Mouse (Mus musculus) right cerebral cortex, postnatal 10 days (tissue): ENCODE data around the gene Klhl6.

Experiments
- DNase-seq, 2 experiments: peaks; one replicate each; pipeline ENCODE4 v3.0.0; 2021; ENCODE audit warnings: low spot score in 2 of 2

Klhl6 gene

DNA sequence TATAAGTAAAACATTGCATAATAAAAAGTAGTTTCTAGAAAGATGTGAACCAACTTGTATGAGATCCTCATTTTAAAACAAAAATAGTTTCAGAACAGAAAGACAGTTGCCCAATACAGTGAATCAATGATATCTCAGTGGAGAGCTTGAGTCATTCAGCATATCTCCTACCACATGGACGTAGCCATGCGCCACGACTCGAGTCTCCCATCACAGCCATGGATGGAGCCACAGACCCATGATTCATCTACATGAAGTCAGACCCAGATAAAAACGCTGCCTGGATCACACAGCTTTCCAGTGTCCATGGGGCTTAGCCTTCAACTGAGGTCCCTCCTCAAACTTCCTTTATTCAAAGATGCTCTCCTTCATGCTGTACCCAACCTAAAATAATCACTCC is 13.3 kb downstream of the Klhl6 start:
- no peak for DNase-seq

DNA sequence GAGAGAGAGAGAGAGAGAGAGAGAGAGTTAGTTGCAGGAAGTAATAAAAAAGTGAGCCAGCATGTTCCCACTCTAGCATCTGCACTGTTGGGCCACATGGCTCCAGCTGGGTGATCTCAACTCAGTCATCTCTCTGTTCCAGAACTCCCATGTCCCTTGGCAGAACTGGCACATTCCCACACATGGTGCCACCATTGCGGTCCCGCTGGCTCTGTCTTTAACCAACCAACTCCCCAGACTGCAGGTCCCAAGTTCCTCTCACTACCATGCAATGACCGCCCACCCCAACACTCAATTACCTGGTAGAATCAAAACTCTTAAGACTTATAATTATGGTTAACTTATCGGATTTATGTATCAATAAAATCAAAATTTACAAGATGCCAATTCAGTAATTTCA is 14.2 kb downstream of the Klhl6 start:
- DNase-seq: no peak

- no peak for DNase-seq
Observed at GRCm38 (mm10) chr16:19967897-19968392, 14.9 kb downstream of the Klhl6 start.

- DNase-seq: no peak
Observed at GRCm38 (mm10) chr16:19966976-19967375, 15.9 kb downstream of the Klhl6 start.

- no peak for DNase-seq
Observed at GRCm38 (mm10) chr16:19966437-19966836, 16.4 kb downstream of the Klhl6 start.

GRCm38 (mm10) chr16:19962951-19963350 is 19.9 kb downstream of the Klhl6 start:
- DNase-seq: no peak

DNA sequence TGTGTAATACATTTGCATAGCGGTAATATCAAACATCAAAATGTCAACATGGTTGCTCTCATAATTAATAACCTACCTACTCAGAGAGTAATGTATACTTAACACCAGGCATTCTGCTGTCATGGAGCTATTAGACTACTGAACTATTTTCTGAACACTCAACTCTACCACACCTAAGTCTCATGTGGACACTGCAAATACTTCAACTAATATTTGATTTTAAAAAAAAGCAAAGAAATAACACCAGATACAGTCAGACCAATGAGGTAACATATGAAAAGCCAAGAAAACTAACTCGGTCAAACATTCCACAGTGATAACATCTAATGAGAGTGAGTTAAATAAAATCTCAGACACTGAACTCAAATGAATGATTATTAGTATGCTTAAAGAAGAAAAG is 21.8 kb downstream of the Klhl6 start:
- no peak for DNase-seq

GRCm38 (mm10) chr16:19960407-19961058 is 22.3 kb downstream of the Klhl6 start:
- no peak for DNase-seq

- no peak for DNase-seq
Observed at GRCm38 (mm10) chr16:19957051-19957450, 25.8 kb downstream of the Klhl6 start.

- no peak for DNase-seq
Observed at GRCm38 (mm10) chr16:19947336-19947735, 35.5 kb downstream of the Klhl6 start.

GRCm38 (mm10) chr16:19946578-19947298 is 36.1 kb downstream of the Klhl6 start:
- DNase-seq: no peak

GRCm38 (mm10) chr16:19920823-19921222 is 62.0 kb downstream of the Klhl6 start:
- no peak for DNase-seq

GRCm38 (mm10) chr16:19918286-19918685 is 64.6 kb downstream of the Klhl6 start:
- no peak for DNase-seq

GRCm38 (mm10) chr16:19912582-19912981 is 70.3 kb downstream of the Klhl6 start:
- no peak for DNase-seq

GRCm38 (mm10) chr16:19908291-19908690 is 74.5 kb downstream of the Klhl6 start:
- DNase-seq: no peak

GRCm38 (mm10) chr16:19907103-19907502 is 75.7 kb downstream of the Klhl6 start:
- peak in 1 of 2 experiments; percentile 38 for DNase-seq

- DNase-seq: no peak
Observed at GRCm38 (mm10) chr16:19904734-19905479, 77.9 kb downstream of the Klhl6 start.

DNA sequence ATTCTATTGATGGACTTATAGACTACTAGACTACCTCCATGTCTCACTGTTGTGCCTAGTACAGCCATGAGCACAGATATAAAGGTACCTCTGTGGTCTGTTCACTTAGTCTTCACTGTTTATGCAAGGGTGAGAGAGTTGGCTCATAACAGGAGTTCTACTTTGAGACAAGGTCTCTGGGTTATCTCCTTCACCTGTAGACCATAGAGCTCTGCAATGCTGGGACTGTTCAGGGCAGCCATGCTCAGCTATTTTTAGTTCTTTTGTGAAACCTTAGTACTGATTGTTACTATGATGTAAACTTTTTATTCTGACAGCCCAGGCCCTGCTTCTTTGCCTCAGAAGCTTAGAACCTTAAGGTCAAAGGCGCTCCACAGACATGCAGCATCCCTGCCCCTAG is 79.0 kb downstream of the Klhl6 start:
- DNase-seq: no peak
